ENCODE assay signal across 15 mouse cellular contexts in genomic region chr2:71613216-71613615, GRCm38 (mm10).
DNase-seq lines count a peak whose midpoint lies in the region; ATAC-seq and TF ChIP-seq lines count a peak whose summit lies in the region.
"Had no signal": no experiment of that assay in that cellular context is flagged by ENCODE, and none has a peak within 500 bp of the region (broad histone marks: within the 10 kb centered on the region; RNA-seq: fewer than 3 reads in every experiment).

No protein-coding gene starts in this region.

- TF ChIP-seq POLR2A in myocyte (IDR thresholded peaks at IDR 0.05; ENCODE audit: insufficient read length, low read depth): no peak

- no peaks in the 10 kb centered on the region; the same call in 1 of the 2 replicates for H3K27me3 ChIP-seq in kidney, embryonic 16.5 days (ENCODE audit: insufficient read depth, low read length)
- H3K27me3 ChIP-seq in forebrain, embryonic 14.5 days (replicated peaks; ENCODE audit: control insufficient read depth, insufficient read depth, low read length): no peaks in the 10 kb centered on the region
- no peaks in the 10 kb centered on the region for H3K27me3 ChIP-seq in myocyte (ENCODE audit: control insufficient read depth, insufficient read depth, insufficient read length)
- H3K27me3 ChIP-seq: CH12.LX; embryonic facial prominence, embryonic 13.5 days; liver, embryonic 13.5 days had no signal

- no peak overlapping the region for H3K4me2 ChIP-seq in kidney, embryonic 16.5 days (replicated peaks; ENCODE audit: low read depth, low read length)
- H3K4me2 ChIP-seq in forebrain, embryonic 14.5 days (ENCODE audit: low read length): peak overlapping the region; percentile 12
- no peak overlapping the region for H3K4me2 ChIP-seq in myocyte (ENCODE audit: low read depth)
- H3K4me2 ChIP-seq: embryonic facial prominence, embryonic 13.5 days; liver, embryonic 13.5 days; neural tube, embryonic 12.5 days had no signal

- DNase-seq in kidney, adult 11 months: no peak
- peak; percentile 68 for DNase-seq in NIH3T3 (ENCODE audit: low read depth)
- no peak for DNase-seq in forebrain, embryonic 14.5 days (ENCODE audit: low spot score)
- DNase-seq in c-Kit-positive CD71-positive TER-119-positive erythroid progenitor cells, embryonic 14.5 days (ENCODE audit: low spot score): no peak
- no peak for DNase-seq in layer of hippocampus, postnatal 10 days (ENCODE audit: low spot score in 2 of 2)
- DNase-seq: cerebellum, postnatal 36 days; kidney, postnatal 14 days; liver, embryonic 13.5 days had no signal

- H3K9me3 ChIP-seq in kidney, embryonic 16.5 days (ENCODE audit: low read length): no peaks in the 10 kb centered on the region
- H3K9me3 ChIP-seq in forebrain, embryonic 14.5 days (replicated peaks; ENCODE audit: control insufficient read depth, low read length): no peaks in the 10 kb centered on the region
- H3K9me3 ChIP-seq: embryonic facial prominence, embryonic 13.5 days; liver, embryonic 13.5 days; neural tube, embryonic 12.5 days had no signal

- H3ac ChIP-seq in myocyte (ENCODE audit: control insufficient read depth, insufficient read length): no peak overlapping the region

- peak overlapping the region; percentile 44; the same call in 1 of the 2 replicates for H3K27ac ChIP-seq in kidney, embryonic 16.5 days (ENCODE audit: low read length)
- peak overlapping the region; percentile 46; the same call in 1 of the 2 replicates for H3K27ac ChIP-seq in forebrain, embryonic 14.5 days (ENCODE audit: low read depth, low read length)
- H3K27ac ChIP-seq: embryonic facial prominence, embryonic 13.5 days; liver, embryonic 13.5 days; neural tube, embryonic 12.5 days had no signal

- H3K36me3 ChIP-seq in kidney, embryonic 16.5 days (ENCODE audit: insufficient read depth, low read length): no peaks in the 10 kb centered on the region
- no peaks in the 10 kb centered on the region for H3K36me3 ChIP-seq in forebrain, embryonic 14.5 days (ENCODE audit: control insufficient read depth, insufficient read depth, low read length)
- no peaks in the 10 kb centered on the region for H3K36me3 ChIP-seq in myocyte (ENCODE audit: control insufficient read depth, insufficient read depth)
- H3K36me3 ChIP-seq: embryonic facial prominence, embryonic 13.5 days; liver, embryonic 13.5 days; neural tube, embryonic 12.5 days had no signal

- no peak overlapping the region for H3K9ac ChIP-seq in kidney, embryonic 16.5 days (replicated peaks; ENCODE audit: low read length)
- H3K9ac ChIP-seq in forebrain, embryonic 14.5 days (ENCODE audit: low read length): peak overlapping the region; percentile 22; the same call in 1 of the 2 replicates
- H3K9ac ChIP-seq: embryonic facial prominence, embryonic 13.5 days; liver, embryonic 13.5 days; neural tube, embryonic 12.5 days had no signal

- no peak for ATAC-seq in kidney, embryonic 16.5 days (ENCODE audit: low FRiP score, low TSS enrichment)
- no peak for ATAC-seq in forebrain, embryonic 14.5 days
- ATAC-seq: activated CD4-positive, CD25-positive, alpha-beta regulatory T cell, adult 4 months; lung, postnatal 0 days had no signal

- WGBS in kidney, embryonic 16.5 days: 63% methylated on average over 2 of the region's 2 CpGs
- 14% methylated on average over 2 of the region's 2 CpGs for WGBS in forebrain, embryonic 14.5 days

- H3K79me2 ChIP-seq in myocyte (ENCODE audit: control insufficient read depth, insufficient read depth): no peaks in the 10 kb centered on the region

- no peak overlapping the region for H3K4me3 ChIP-seq in kidney, embryonic 16.5 days (ENCODE audit: low read length)
- no peak overlapping the region for H3K4me3 ChIP-seq in forebrain, embryonic 14.5 days (ENCODE audit: low read depth, low read length)
- H3K4me3 ChIP-seq in myocyte: no peak overlapping the region
- H3K4me3 ChIP-seq: embryonic facial prominence, embryonic 13.5 days; liver, embryonic 13.5 days; neural tube, embryonic 12.5 days had no signal

- H3K4me1 ChIP-seq in kidney, embryonic 16.5 days (ENCODE audit: insufficient read depth, low read length): peaks cover 16% of the 10 kb centered on the region
- H3K4me1 ChIP-seq in forebrain, embryonic 14.5 days (ENCODE audit: control insufficient read depth, insufficient read depth, low read length): peaks cover 20% of the 10 kb centered on the region
- H3K4me1 ChIP-seq: liver, embryonic 13.5 days had no signal

TF ChIP-seq in myocyte, 11 proteins besides CTCF, POLR2A, EP300 and RAD21:
- TF ChIP-seq E2F4 (IDR thresholded peaks at IDR 0.05; ENCODE audit: insufficient read depth) (no peak), CEBPB (IDR thresholded peaks at IDR 0.05; ENCODE audit: insufficient read depth, poor library complexity, severe bottlenecking) (0 out of 2 replicates have a peak, but pooled peaks have one; percentile 44)
